Mouse (Mus musculus): ENCODE data around the gene Prss46.

DNA sequence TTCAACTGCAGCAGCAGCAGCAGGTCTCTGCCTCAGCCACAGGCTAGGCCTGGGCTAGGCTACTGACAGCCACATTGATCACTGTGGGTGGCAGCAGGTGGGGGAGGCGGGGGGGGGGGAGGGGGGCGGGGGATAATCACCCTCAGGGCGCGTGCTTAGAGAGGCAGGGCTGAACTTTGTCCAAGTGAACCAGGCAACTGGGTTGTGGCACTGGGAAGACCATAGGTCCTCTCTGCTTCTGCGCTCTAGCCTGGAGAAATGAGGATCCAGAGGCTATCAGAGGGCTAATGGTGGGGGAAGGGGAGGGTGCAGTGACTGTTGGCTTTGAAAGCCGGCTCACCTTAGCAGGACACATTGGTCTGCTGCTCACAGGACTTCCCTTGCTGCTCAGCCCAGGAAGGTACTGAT lies 31.0 kb downstream of the Prss46 start:
- no peak for TF ChIP-seq CTCF (IDR thresholded peaks at IDR 0.05; ENCODE audit: extremely low read depth, insufficient read length, insufficient replicate concordance, low read depth, low read length)
- TF ChIP-seq POLR2A (IDR thresholded peaks at IDR 0.05; ENCODE audit: low read depth, low read length) = no peak
